Mouse (Mus musculus): ENCODE measurements around the gene Plekhb2.

GRCm38 (mm10) chr1:34855056-34855739 lies 5.4 kb downstream of the Plekhb2 start:
- TF ChIP-seq POLR2A (IDR thresholded peaks at IDR 0.05; ENCODE audit: extremely low read depth, insufficient read depth, low read length) (no peak), CTCF (IDR thresholded peaks at IDR 0.05; ENCODE audit: extremely low read depth, insufficient read depth, low read length) (no peak)

Measured in cortical plate, adult 2 months (tissue).